Mouse (Mus musculus) ES-CJ7 (cell line): ENCODE data around the gene Ttc9b.
A peak's percentile ranks its signal among the peaks of the same experiment; 100 is the strongest.
"Not testable (repeated sequence)": the region's sequence is repeated elsewhere in the genome, so short reads cannot be mapped to it uniquely, and the experiment has no call there.

Source experiments
- DNase-seq: peaks from one replicate; pipeline ENCODE4 v3.0.0; 2011; ENCODE audit warnings: low read depth, low spot score

Ttc9b gene

DNA sequence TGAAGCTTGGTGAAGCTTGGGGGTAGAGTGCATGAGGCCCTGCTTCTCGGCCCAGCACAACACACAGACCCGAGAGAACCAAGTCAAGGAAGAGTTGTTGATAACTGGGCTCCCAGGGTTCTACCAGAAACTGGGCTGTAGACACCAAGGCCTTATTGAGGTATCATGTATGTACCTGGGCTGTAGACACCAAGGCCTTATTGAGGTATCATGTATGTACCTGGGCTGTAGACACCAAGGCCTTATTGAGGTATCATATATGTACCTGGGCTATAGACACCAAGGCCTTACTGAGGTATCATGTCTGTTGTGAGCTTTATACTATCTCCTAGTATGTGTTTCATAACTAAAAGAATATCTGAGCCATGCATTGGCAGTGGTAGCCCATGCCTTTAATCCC is 18.6 kb upstream of the Ttc9b start:
- DNase-seq: not testable (repeated sequence)

DNA sequence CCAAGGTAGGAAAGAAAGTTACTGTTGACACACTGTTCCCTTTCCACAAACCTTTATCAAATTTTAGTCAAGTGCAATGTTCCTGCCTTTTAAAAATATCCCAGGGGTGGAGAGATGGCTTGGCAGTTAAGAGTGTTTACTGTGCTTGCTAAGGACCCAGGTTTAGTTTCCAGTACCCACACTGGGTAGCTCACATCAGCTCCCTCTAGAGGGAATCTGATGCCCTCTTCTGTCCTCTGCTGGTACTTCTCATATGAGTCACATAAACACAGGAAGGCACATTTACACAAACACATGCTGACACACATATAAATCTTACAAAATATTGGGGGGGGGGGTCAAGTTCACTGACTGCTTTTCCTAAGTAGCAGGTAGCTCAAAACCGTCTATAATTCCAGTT is 9.2 kb upstream of the Ttc9b start:
- DNase-seq: peak; percentile 74

DNA sequence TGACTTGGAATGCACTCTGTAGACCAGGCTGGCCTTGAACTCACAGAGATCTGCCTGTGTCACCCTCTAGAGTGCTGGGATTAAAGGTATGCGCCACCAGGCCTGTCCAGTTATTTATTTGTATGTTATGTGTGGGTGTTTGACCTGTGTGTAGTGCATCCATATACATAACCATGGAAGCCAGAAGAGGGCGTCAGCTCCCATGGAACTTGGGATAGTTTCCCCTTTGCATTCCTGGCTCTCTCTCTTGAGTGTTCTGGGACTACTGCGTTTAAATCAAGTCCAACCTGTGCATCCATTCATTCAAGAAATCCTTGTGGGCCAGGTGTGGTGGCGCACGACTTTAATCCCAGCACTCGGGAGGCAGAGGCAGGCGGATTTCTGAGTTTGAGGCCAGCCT is 7.2 kb upstream of the Ttc9b start:
- DNase-seq: peak; percentile 77

DNA sequence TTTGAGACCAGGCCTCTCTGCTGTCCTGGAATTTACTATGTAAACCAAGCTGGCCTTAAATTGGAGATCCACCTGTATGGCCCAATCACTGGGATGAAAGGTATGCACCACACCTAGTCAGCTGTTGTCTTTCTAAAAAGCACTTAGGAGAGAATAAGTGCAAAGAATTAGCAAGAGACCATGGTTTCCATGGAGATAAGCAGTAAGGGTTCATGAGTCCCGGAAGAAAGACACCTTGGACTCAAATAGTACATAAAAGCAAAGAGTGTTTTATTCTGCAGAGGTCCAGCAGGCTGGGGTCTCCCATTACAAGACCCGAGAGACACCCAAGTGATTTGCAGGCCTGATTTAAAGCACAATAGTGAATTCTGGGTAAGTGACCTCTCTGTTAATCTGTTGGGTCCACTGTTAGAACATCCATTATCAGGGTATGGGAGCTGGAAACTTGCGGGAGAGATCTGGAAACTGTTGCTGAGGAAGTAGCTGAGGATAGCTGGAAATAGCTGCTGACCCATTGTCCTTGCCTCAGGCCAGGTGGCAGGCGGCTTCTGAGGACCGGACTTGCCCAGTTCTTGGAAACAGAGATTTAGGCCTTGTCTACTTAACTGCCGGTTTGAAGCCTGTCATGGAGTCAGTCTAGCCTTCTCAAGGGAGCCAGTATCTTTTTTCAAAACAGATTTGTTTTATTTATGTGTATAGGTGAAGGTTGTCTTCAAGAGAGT is 6.3 kb upstream of the Ttc9b start:
- DNase-seq: peak; percentile 81

DNA sequence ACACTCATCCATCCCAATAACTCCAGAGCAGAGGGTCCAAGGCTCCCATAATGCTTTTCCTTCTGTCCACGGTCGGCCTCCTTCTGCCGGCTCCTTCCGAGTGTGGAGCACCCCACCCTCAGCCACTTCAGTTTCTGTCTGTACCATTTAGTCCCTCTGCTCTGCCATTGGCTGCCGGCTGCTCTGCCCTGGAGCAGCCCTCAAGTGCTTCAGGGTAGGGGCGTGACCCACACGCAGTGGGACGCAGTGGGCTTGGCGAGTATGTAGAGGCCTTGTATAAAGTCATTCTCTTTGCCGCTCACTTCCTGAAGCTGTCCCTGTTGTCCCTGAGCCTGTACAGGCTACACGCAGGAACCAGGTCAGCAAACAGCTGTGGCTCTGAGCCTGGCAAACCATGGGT is 4.0 kb upstream of the Ttc9b start:
- DNase-seq: peak; percentile 92

DNA sequence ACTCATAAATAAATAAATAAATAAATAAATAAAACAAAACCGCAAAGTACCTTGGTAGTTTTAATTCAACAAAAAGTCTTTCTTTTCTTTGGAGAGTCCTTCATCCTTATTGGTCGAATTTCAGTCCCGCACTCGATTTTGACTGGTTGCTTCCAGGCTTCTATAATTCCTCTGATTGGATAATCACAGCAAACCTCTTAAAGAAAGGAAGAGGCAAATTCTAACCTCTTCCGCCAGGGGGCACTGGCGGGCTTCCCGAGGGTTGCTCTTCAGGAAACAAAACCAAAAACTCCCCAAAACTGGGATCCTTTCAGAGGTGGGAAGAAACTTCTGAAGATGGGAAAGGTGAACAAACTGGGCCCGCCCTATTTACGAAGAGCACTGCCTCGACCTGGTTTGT is 2.8 kb upstream of the Ttc9b start:
- DNase-seq: peak; percentile 93

DNA sequence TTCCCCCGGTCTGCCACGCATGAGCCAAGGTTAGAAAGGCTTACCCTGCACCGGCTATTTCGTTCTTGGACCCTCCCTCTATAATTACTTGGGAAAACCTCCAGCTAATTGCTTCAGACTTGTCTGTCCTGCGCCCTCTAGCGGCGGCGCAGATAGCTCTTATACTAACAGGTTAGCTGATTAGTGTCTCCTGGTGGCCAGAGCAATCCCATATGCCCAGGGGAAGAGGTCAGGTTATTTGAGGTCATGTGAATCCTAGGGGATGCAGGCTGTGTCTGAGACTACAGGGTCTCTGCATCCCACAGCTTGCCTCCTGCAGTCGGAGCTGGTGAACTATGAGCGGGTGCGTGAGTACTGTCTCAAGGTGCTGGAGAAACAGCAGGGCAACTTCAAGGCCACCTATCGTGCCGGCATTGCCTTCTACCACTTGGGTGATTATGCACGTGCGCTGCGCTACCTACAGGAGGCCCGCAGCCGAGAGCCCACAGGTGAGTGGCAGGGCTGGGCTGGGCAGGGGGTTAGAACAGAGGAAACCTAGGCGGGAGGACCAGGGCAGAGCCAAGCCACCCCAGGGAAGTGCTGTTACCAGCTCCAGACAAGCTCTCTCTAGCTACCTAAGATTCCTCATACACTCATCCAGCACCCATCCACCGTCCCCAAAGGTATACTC is 1.0 kb downstream of the Ttc9b start:
- peak; percentile 79 for DNase-seq

DNA sequence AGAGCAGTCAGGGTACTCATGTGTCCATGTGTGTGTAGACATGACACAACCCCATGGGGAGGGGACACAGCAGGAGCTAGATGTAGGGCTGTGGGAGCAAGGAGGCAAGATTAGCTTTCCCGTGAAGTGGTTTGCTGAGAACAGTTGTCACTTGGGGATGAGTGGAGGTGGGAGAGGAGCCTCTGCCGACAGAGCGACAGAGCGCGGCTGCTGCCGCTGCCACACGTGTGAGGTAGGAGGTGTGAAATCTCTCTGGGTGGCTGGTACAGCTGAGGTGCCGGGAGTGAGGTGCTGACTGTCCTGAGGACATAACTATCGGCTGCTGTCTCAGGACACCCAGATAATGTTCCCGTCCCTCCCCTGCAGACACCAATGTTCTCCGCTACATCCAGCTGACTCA is 1.8 kb downstream of the Ttc9b start:
- no peak for DNase-seq

DNA sequence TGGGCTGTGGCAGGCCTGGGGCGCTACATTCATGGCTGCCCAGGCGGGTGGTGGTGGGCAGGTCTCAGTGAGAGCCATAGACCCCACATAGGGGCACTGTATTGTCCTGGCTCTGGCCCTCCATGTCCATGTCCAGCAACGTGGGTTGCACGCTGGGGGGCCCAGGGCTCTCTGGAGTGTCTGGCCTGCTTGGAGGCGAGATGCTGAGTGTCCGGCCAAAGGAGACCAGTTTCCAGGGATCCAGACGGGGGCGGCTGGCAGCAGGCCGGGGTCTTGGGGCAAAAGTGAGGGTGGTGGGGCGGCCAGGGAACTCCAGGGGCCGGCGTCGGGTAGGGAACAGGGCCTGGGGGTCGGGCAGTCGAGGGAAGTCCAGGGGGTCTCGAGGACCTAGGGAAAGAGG is 2.9 kb downstream of the Ttc9b start:
- no peak for DNase-seq

DNA sequence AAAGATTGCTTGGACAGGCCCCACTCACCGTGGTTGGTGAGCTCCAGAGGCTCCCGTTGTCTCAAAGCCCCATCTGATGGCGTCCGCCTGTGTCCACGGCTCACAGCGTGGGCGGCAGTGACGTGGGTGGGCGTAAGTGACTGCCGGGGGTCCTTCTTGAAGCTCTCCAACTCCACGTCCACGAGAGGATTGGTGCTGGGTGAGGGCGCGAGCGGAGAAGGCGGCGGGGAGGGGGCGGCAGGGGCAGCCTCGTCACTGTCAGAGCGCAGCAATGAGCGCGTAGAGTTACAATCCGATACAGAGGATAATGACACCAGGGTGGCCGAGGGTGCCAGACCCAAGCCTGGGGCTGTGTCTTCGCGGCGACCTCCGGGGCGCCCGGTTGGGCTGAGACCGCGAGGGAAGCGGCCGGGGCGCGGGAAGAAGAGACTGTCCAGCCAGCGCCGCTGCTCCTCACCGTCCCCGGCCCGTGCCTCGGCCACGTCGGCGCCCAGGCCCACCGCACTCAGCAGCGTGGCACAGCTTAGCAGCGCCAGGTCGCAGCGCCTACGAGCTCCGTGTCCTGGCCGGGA is 4.2 kb downstream of the Ttc9b start:
- DNase-seq: no peak

DNA sequence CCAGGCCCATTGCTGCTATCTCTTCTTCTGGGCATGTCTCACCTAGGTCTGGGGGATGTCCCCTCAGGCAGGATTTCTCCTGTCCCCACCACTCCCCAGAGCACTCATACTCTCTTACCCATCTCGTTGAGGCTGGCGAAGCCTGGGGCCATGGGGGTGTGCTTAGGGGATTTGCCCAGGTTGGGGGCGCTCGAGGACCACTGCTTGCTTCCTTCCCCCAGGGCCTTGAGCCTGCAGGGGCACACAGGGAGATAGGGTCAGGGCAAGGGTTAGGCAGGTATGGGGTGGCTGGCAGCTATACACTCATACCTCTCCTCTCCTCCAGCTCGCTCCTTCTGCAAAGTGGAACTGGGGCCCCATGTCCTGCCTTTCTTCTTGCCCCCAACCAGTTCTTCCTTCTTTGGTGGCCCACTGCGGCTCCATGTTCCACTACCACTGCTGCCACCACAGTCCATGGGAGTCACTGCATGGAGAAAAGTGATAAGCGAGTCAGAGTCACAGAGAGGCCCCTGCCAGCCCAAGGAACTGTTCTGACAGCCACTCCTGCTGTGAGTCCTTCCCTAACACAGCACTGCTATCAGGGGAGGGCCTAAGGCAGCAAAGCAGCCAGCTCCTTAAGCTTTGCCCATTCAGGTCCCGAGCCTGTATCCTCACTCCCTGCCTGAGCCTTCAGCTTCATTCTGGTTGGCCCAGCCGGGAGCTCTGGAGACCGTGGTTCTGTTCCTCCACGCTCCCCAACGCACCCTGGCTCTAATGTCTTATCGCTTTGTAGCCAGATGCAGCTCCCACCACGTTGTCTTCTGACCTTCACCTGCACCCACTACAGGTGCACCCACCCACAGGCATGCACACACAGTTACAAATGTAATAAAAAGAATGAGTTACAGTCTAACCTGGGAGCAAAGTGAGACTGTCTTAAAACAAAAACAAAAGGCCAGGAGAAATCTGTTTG is 5.3 kb downstream of the Ttc9b start:
- DNase-seq: peak; percentile 51

DNA sequence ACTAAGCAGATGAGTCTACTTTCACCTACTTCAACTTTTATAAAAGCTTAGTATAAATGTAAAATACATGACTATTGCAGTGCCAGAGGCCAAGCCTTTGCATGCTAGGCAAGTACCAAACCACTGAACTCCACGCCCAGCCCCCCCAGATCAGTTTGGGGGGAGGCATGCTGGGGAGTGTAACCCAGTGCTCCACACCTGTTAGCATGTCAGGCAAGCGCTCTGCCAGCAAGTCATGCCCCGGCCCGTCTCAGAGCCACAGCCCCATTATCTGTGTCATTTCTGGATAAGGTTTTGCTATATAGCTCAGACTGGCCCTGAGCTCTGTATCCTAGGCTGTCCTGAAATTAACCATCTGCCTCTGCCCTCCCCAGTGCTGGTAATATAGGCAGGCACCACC is 8.3 kb downstream of the Ttc9b start:
- DNase-seq: no peak

DNA sequence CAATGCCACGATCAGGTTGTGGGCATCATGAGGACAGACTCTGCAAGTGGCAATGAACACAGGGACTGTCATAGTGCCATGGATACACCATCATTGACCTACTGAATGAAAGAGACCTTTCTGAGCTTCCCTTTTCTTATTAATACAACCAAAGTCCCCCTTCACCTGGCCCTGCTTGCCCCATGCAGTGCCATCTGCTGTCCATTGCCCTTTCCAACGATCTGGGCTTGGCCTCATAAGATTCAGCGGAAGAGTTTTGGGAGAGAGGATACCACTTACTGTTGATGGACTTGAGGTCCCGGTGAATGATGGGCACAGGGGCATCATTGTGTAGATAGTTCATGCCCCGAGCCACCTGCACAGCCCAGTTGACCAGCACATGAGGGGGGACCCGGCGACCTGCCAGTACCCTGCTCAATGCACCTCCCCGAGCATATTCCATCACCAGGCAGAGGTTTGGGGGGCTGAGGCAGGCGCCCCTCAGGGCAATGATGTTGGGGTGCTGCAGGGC is 19.4 kb downstream of the Ttc9b start:
- no peak for DNase-seq

DNA sequence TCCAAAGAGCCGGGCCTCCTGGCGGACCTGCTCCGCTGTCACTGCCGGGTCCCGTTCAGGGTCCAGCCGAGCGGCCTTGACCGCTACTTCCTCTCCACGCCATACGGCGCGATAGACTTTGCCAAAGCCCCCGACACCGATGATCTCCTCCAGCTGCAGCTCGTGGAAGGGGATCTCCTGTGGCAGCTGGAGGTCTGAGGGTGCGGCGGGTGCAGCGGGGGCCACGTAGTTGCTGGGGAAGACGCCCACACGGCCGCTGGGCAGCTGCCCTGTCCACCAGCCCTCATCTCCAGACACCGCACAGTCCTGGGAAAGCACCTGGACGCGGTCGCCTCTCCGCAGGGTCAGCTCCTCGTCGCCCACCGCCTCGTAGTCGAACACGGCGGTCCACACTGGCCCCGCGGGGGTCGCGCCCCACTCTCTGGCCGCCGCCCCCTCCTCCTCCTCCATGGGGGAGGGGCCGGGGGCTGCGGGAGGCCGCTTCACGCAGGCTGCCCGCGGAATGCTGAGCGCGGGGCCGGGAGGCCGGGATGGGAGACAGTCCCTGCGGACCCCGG is 19.9 kb downstream of the Ttc9b start:
- DNase-seq: no peak

DNA sequence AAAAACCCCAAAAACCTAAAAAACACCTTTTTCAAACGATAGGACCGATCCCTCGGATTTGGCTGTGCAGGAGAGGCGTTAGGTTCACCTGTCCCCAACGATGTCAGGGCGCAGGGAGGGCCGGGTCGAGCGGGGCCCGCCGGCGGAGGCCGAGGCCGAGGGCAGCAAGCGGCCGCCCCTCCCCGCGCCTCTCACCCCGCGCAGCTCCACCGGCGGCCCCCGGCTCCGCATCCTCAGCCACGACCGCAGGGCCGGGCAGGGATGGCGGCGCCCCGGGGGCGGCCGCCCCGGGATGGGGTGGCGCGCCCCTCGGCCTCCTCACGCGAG is 20.4 kb downstream of the Ttc9b start:
- DNase-seq: no peak

DNA sequence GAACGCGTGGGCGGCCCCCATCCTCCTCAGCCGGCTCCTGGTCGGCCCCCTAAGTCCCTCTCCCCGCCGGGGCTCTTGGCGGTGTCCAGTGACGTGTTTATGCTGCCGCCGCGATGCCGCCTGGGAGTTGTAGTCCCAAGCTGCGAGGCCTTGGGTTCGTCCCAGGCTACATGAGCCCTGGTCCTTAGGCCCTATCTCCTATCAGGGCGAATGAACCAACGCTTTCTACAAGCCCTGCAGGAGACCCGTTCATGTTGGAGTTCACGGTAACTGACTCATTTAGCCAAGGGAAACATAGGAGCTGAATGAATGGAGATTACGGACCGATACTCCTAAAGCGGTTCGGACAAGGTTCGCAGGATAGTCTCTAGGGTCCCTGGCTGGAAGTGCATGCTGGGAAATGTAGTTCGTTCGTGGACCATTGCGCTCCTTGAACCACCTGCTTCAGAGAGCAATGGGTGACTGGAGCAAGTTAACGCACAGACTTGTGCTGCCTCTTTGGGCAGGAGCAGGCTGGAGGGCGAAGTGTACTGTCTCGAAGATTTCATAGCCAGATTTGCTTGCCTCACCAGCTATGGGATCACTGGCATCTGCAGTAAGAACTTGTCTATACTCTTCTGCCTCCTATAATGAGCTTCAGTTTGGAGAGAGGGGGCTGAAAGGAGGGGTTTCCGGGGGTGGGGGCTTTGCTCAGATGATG is 21.0 kb downstream of the Ttc9b start, which contains the start of gene Map3k10:
Gene Map3k10, minus strand, starts transcription at position 77 of the 700 bp plus-strand sequence.
- DNase-seq: peak; percentile 95

DNA sequence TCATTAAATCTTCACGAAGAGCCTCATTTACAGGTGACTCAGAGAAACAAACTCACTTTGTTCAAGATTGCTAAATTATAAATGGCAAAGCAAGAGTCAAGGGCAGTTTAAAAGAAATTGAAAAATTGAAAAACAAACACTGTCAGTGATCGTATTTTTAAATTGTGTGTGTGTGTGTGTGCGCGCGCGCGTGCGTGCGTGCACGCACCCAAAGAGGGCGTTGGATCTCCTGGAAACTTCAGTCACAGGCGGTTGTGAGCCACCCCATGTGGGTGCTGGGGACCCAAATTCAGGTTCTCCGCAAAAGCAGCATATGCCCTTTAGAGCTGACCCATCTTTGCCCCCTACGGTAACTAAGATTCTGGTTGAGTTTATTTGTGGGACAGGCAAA is 21.5 kb downstream of the Ttc9b start:
- no peak for DNase-seq

DNA sequence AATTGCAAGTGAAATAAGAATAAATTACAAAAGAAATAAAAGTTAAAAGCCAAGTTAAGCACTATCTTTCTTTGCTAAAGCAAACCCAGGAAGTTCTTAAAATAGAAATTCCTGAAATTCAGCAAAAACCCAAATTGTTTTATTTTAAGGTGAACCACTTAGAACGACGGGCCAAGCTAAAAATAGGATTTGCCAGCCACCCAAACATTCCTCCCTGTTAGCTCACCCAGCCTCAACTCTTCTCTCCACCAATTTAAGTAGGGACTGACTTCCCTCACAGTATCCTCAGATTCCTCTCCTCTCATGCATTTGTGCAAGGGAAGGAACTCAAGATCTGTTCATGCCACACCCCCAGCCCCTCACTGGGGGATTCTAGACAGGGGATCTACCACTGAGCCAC is 29.5 kb downstream of the Ttc9b start:
- DNase-seq: no peak

DNA sequence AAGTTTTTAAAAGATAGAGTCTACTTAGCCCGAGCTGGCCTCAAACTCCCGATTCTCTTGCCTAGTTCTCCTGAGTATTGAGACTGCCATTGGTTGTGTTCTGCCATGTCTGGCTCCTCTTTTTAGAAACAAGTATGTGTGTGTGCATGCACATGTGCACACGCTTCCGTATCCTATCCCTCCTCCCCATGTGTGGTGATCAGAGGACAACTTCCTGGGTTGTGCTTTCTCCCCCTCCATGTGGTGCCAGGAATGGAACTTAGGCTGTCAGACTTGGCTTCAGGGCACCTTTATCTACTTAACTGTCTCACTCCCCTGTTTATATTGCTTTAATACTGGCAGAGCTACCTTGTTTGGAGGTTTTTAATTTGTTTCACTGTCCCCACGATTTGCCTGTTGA is 31.5 kb downstream of the Ttc9b start:
- DNase-seq: no peak

DNA sequence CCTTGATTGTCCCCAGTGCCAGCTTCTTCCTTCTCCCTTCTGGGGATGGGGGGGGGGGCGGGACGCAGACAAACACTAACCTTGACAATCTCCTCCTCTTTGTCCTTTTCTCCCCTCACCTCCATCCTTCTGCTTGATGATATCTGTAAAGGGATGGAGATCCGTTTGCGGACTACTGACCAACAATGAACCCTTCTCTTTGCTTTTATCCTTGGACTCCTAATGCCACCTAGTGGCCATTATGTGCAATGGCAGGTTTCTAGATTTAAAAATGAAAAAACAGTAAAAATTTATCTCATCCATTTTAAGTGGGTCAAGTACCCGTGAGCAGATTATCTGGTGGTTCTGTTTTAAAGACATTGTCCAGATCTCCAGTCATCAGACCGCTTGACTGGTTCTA is 32.0 kb downstream of the Ttc9b start:
- DNase-seq: no peak

DNA sequence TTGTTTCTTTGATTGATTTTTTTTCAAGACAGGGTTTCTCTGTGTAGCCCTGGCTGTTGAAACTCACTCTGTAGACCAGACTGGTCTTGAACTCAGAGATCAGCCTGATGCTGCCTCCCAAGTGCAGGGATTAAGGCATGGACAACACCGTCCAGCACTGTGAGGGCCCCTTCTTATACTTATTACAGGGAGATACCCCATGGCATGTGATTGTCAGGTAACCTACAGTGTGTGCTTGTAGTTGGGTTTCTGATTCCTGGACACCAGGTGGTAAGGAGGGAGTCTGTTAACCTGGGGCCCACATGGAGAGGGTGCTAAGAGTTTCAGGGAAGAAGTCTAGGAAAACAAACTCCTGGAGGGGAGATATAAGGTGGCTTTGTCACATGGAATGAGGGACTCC is 33.3 kb downstream of the Ttc9b start:
- no peak for DNase-seq
